Mouse (Mus musculus) layer of hippocampus, postnatal 36 days (tissue): ENCODE results near the gene Dhrs2. TPM values are rescaled to one million over a fixed set of nuclear protein-coding genes. Genes with fewer than 3 reads are reported as not detected.
A peak's percentile ranks its signal among the peaks of the same experiment; 100 is the strongest.

ENCODE experiments used
- DNase-seq, 2 experiments: peaks; one replicate each; pipeline ENCODE4 v3.0.0; 2022
- total RNA-seq, 2 experiments: library from RNA; stranded (reverse); gene quantifications; 2 replicates each; pipeline ENCODE4 v1.2.3; 2021

Gene Dhrs2
- total RNA-seq: not detected

GRCm38 (mm10) chr14:55221707-55222106 is at the start of gene Dhrs2:
TSS of gene Dhrs2 (plus strand) at chr14:55222007.
- no peak for DNase-seq

GRCm38 (mm10) chr14:55174164-55174563 is 47.6 kb upstream of the Dhrs2 start:
- no peak for DNase-seq

GRCm38 (mm10) chr14:55177274-55177673 is 44.5 kb upstream of the Dhrs2 start:
- peak; percentile 40 to 56 for DNase-seq

GRCm38 (mm10) chr14:55180951-55181350 is 40.9 kb upstream of the Dhrs2 start:
- no peak for DNase-seq

- no peak for DNase-seq
Observed at GRCm38 (mm10) chr14:55183231-55183630, 38.6 kb upstream of the Dhrs2 start.

GRCm38 (mm10) chr14:55184640-55185145 is 37.1 kb upstream of the Dhrs2 start:
- DNase-seq: no peak

- DNase-seq: no peak
Observed at GRCm38 (mm10) chr14:55188491-55188890, 33.3 kb upstream of the Dhrs2 start.

GRCm38 (mm10) chr14:55189351-55189769 is 32.4 kb upstream of the Dhrs2 start:
- DNase-seq: peak; percentile 69 to 70

GRCm38 (mm10) chr14:55193354-55193753 is 28.5 kb upstream of the Dhrs2 start:
- DNase-seq: no peak

GRCm38 (mm10) chr14:55193876-55194635 is 27.8 kb upstream of the Dhrs2 start:
- DNase-seq: no peak

- DNase-seq: no peak
Observed at GRCm38 (mm10) chr14:55194786-55195185, 27.0 kb upstream of the Dhrs2 start.

- DNase-seq: no peak
Observed at GRCm38 (mm10) chr14:55197121-55197520, 24.7 kb upstream of the Dhrs2 start.

- no peak for DNase-seq
Observed at GRCm38 (mm10) chr14:55198187-55198586, 23.6 kb upstream of the Dhrs2 start.

GRCm38 (mm10) chr14:55204544-55204943 is 17.3 kb upstream of the Dhrs2 start:
- no peak for DNase-seq

- DNase-seq: peak; percentile 41 to 51
Observed at GRCm38 (mm10) chr14:55205045-55205750, 16.6 kb upstream of the Dhrs2 start.

GRCm38 (mm10) chr14:55208306-55208705 is 13.5 kb upstream of the Dhrs2 start:
- DNase-seq: no peak

GRCm38 (mm10) chr14:55213621-55214020 is 8.2 kb upstream of the Dhrs2 start:
- no peak for DNase-seq

- no peak for DNase-seq
Observed at GRCm38 (mm10) chr14:55214507-55214906, 7.3 kb upstream of the Dhrs2 start.

- DNase-seq: no peak
Observed at GRCm38 (mm10) chr14:55223172-55223571, 1.4 kb downstream of the Dhrs2 start.

- DNase-seq: no peak
Observed at GRCm38 (mm10) chr14:55234639-55235038, 12.8 kb downstream of the Dhrs2 start.

- no peak for DNase-seq
Observed at GRCm38 (mm10) chr14:55236685-55237084, 14.9 kb downstream of the Dhrs2 start.

- DNase-seq: no peak
Observed at GRCm38 (mm10) chr14:55242664-55243063, 20.9 kb downstream of the Dhrs2 start.

- no peak for DNase-seq
Observed at GRCm38 (mm10) chr14:55247181-55247580, 25.4 kb downstream of the Dhrs2 start.

GRCm38 (mm10) chr14:55248284-55248683 is 26.5 kb downstream of the Dhrs2 start:
- DNase-seq: no peak
